Mouse (Mus musculus) gastrocnemius, postnatal 14 days (tissue): Measurements from ENCODE around the gene Xiap. TPM values are rescaled to one million over a fixed set of nuclear protein-coding genes. Genes with fewer than 3 reads are reported as not detected.

Experiments used
- total RNA-seq, 2 experiments: library from RNA; stranded (reverse); gene quantifications; 2 replicates each; pipeline ENCODE4 v1.2.3; 2021

Gene Xiap
- total RNA-seq, 2 experiments from 2014 or later = 16.9 to 19.3 TPM

Other genes with a start within 250 kb of the Xiap start
- gene Thoc2, start 139.0 kb upstream of the Xiap start, total RNA-seq = 10 to 100 TPM; 26.0 to 26.5 TPM
- 10 to 100 TPM; 64.6 to 65.8 TPM for gene Stag2, start 89.6 kb downstream of the Xiap start, total RNA-seq